ENCODE assay signal across 8 mouse cellular contexts in the genomic region with DNA sequence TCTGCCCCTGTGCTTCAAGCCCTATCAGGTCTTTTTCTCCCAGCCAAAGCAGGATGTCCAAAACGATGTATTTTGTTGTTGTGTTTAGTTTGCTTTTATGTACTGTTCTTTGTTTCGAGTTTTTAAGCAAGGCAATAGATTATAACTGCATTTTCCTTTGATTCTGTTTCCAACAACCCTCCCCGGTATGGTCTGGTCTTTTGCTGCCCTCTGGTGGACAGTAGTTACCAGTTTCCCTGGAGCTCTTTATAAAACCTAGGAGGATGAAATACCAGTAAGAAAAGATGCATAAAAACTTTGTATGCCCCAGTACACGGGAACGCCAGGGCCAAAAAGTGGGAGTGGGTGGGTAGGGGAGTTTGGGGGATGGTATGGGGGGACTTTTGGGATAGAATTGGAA.
DNase-seq lines count a peak whose midpoint lies in the region; ATAC-seq and TF ChIP-seq lines count a peak whose summit lies in the region.

No protein-coding gene starts in this region.

- H3K27me3 ChIP-seq in kidney, embryonic 16.5 days (ENCODE audit: insufficient read depth, low read length): no peaks in the 10 kb centered on the region
- no peaks in the 10 kb centered on the region for H3K27me3 ChIP-seq in MEL (ENCODE audit: control insufficient read depth in 1 of 2, insufficient read depth in 2 of 2, low read length in 2 of 2)

- H3K4me3 ChIP-seq in kidney, embryonic 16.5 days (ENCODE audit: low read length): no peak overlapping the region
- H3K4me3 ChIP-seq in MEL (ENCODE audit: control insufficient read depth in 1 of 2, insufficient read depth in 1 of 2, low read depth in 2 of 2, low read length in 2 of 2): peak overlapping the region; percentile 11 to 39; a peak in 3 of 4 replicates

- peak; percentile 97 for TF ChIP-seq RAD21 in MEL (IDR thresholded peaks at IDR 0.05; ENCODE audit: low read depth, low read length)

- no peak for ATAC-seq in kidney, embryonic 16.5 days (ENCODE audit: low FRiP score, low TSS enrichment)

- peak; percentile 7 for DNase-seq in kidney, adult 11 months
- DNase-seq in MEL (ENCODE audit: low read depth, low spot score): peak; percentile 83
- peak; percentile 12 for DNase-seq in brain, embryonic 18.5 days (ENCODE audit: low read depth, low spot score)
- peak; percentile 10 to 36 for DNase-seq in frontal cortex, postnatal 36 days (ENCODE audit: low spot score in 2 of 2)
- DNase-seq in left cerebral cortex, postnatal 4 days: peak; percentile 29
- peak; percentile 58 for DNase-seq in retina, postnatal 1 day
- no peak for DNase-seq in ovary, postnatal 36 days (ENCODE audit: low spot score)

- no peaks in the 10 kb centered on the region for H3K79me2 ChIP-seq in MEL (ENCODE audit: control insufficient read depth, insufficient read depth, low read length, poor library complexity)

- H3K4me1 ChIP-seq in kidney, embryonic 16.5 days (ENCODE audit: insufficient read depth, low read length): no peaks in the 10 kb centered on the region
- H3K4me1 ChIP-seq in MEL (ENCODE audit: control insufficient read depth in 1 of 2, insufficient read depth in 2 of 2, low read length in 2 of 2): no peaks in the 10 kb centered on the region

- no peak overlapping the region for H3K4me2 ChIP-seq in kidney, embryonic 16.5 days (replicated peaks; ENCODE audit: low read depth, low read length)

- no peaks in the 10 kb centered on the region for H3K9me3 ChIP-seq in kidney, embryonic 16.5 days (ENCODE audit: low read length)
- H3K9me3 ChIP-seq in MEL (replicated peaks; ENCODE audit: insufficient read depth, low read length): no peaks in the 10 kb centered on the region

- no peaks in the 10 kb centered on the region for H3K36me3 ChIP-seq in kidney, embryonic 16.5 days (ENCODE audit: insufficient read depth, low read length)
- peaks cover 0 to 3% of the 10 kb centered on the region in 2 experiments; a peak in 2 of 4 replicates for H3K36me3 ChIP-seq in MEL (ENCODE audit: control insufficient read depth in 1 of 2, insufficient read depth in 2 of 2, low read length in 2 of 2)

- peak; percentile 66 to 97 (median 77) for TF ChIP-seq CTCF in MEL (IDR thresholded peaks at IDR 0.05 in 2 of 3, conservative IDR thresholded peaks at IDR 0.05 in 1 of 3; ENCODE audit: control insufficient read depth in 1 of 3, insufficient read depth in 1 of 3, low read depth in 2 of 3, low read length in 3 of 3, poor library complexity in 1 of 3, severe bottlenecking in 1 of 3)

- TF ChIP-seq EP300 in MEL (IDR thresholded peaks at IDR 0.05; ENCODE audit: low read depth in 1 of 2, low read length in 2 of 2): no peak

- 16% methylated on average over 5 of the region's 5 CpGs for WGBS in kidney, embryonic 16.5 days

- no peak for TF ChIP-seq POLR2A in MEL (IDR thresholded peaks at IDR 0.05; ENCODE audit: control insufficient read depth in 1 of 2, insufficient read depth in 1 of 2, low read depth in 1 of 2, low read length in 2 of 2, poor library complexity in 1 of 2)

- no peak overlapping the region for H3K27ac ChIP-seq in kidney, embryonic 16.5 days (ENCODE audit: low read length)
- H3K27ac ChIP-seq in MEL (ENCODE audit: control insufficient read depth, low read depth, low read length): no peak overlapping the region

- intact Hi-C loops in left cerebral cortex, postnatal 4 days (cut with DNase I): loop anchor here (10.0 kb wide), 1 partner anchor 682 kb away; no protein-coding TSS in a partner anchor

- H3K9ac ChIP-seq in kidney, embryonic 16.5 days (replicated peaks; ENCODE audit: low read length): no peak overlapping the region
- H3K9ac ChIP-seq in MEL (ENCODE audit: control insufficient read depth, low read depth, low read length, poor library complexity, severe bottlenecking): peak overlapping the region; percentile 45; the same call in 1 of the 2 replicates

TF ChIP-seq in MEL, 35 proteins besides CTCF, POLR2A, EP300 and RAD21:
- TF ChIP-seq SMC3 (IDR thresholded peaks at IDR 0.05; ENCODE audit: low read depth, low read length): peak; percentile 97
- TF ChIP-seq SIN3A (IDR thresholded peaks at IDR 0.05; ENCODE audit: low read length): peak; percentile 28; the same call in 1 of the 2 replicates
- peak; percentile 91 for TF ChIP-seq ZC3H11A (IDR thresholded peaks at IDR 0.05; ENCODE audit: low read depth, low read length)
- TF ChIP-seq ZMIZ1 (IDR thresholded peaks at IDR 0.05; ENCODE audit: low read depth, low read length): no peak
- 0 out of 2 replicates have a peak, but pooled peaks have one; percentile 33 for TF ChIP-seq ZNF384 (IDR thresholded peaks at IDR 0.05; ENCODE audit: low read depth, low read length)
- TF ChIP-seq USF2 (IDR thresholded peaks at IDR 0.05; ENCODE audit: borderline replicate concordance in 1 of 2, insufficient read depth in 1 of 2, low read depth in 1 of 2, low read length in 2 of 2): no peak
